Mouse (Mus musculus) MEL-GATA-1-ER (cell line): ENCODE measurements around the gene Rapgef1.
"Not testable (repeated sequence)": the region's sequence is repeated elsewhere in the genome, so short reads cannot be mapped to it uniquely, and the experiment has no call there.

Experiments
- DNase-seq: peaks from one replicate; pipeline ENCODE4 v3.0.0-alpha.2; 2012; ENCODE audit warnings: low read depth; ENCODE audit errors: extremely low read depth

The Rapgef1 gene

GRCm38 (mm10) chr2:29702189-29702588, 82.7 kb downstream of the Rapgef1 start:
- DNase-seq: no peak

GRCm38 (mm10) chr2:29703104-29704081, 83.9 kb downstream of the Rapgef1 start:
- no peak for DNase-seq

GRCm38 (mm10) chr2:29705493-29705892, 86.0 kb downstream of the Rapgef1 start:
- no peak for DNase-seq

GRCm38 (mm10) chr2:29706726-29707620, 87.5 kb downstream of the Rapgef1 start:
- DNase-seq: no peak

- DNase-seq: no peak
Observed at GRCm38 (mm10) chr2:29707731-29708130, 88.2 kb downstream of the Rapgef1 start.

GRCm38 (mm10) chr2:29708209-29708608, 88.7 kb downstream of the Rapgef1 start:
- DNase-seq: not testable (repeated sequence)

GRCm38 (mm10) chr2:29711038-29711437, 91.5 kb downstream of the Rapgef1 start:
- no peak for DNase-seq

- DNase-seq: no peak
Observed at GRCm38 (mm10) chr2:29711877-29712276, 92.4 kb downstream of the Rapgef1 start.

GRCm38 (mm10) chr2:29713501-29713900, 94.0 kb downstream of the Rapgef1 start:
- DNase-seq: no peak

GRCm38 (mm10) chr2:29714127-29714526, 94.6 kb downstream of the Rapgef1 start:
- DNase-seq: no peak

GRCm38 (mm10) chr2:29716143-29716542, 96.6 kb downstream of the Rapgef1 start:
- DNase-seq: no peak

GRCm38 (mm10) chr2:29716691-29717090, 97.2 kb downstream of the Rapgef1 start:
- no peak for DNase-seq

- DNase-seq: no peak
Observed at GRCm38 (mm10) chr2:29718581-29718980, 99.1 kb downstream of the Rapgef1 start.

GRCm38 (mm10) chr2:29723132-29723531, 103.6 kb downstream of the Rapgef1 start:
- no peak for DNase-seq

GRCm38 (mm10) chr2:29724664-29725365, 105.3 kb downstream of the Rapgef1 start:
- DNase-seq: no peak

- DNase-seq: no peak
Observed at GRCm38 (mm10) chr2:29729500-29729899, 110.0 kb downstream of the Rapgef1 start.

- no peak for DNase-seq
Observed at GRCm38 (mm10) chr2:29731545-29731944, 112.0 kb downstream of the Rapgef1 start.

GRCm38 (mm10) chr2:29732559-29732958, 113.0 kb downstream of the Rapgef1 start:
- no peak for DNase-seq

GRCm38 (mm10) chr2:29733348-29733747, 113.8 kb downstream of the Rapgef1 start:
- no peak for DNase-seq

- no peak for DNase-seq
Observed at GRCm38 (mm10) chr2:29735708-29736107, 116.2 kb downstream of the Rapgef1 start.

GRCm38 (mm10) chr2:29737209-29737925, 117.8 kb downstream of the Rapgef1 start:
- no peak for DNase-seq
